Mouse (Mus musculus) embryonic fibroblast, embryonic 13.5 days (primary cell): ENCODE data around the gene Pptc7.

Experiments used
- CTCF ChIP-seq: IDR thresholded peaks from 2 replicates; pipeline ENCODE4 v1.5.1; 2011; ENCODE audit warnings: mild to moderate bottlenecking, control low read depth, low read length, moderate library complexity, borderline replicate concordance; ENCODE audit not compliant: insufficient read depth
- POLR2A ChIP-seq: IDR thresholded peaks from 2 replicates; pipeline ENCODE4 v1.6.1; 2011; ENCODE audit warnings: low read depth, mild to moderate bottlenecking, control low read depth, low read length, moderate library complexity

DNA sequence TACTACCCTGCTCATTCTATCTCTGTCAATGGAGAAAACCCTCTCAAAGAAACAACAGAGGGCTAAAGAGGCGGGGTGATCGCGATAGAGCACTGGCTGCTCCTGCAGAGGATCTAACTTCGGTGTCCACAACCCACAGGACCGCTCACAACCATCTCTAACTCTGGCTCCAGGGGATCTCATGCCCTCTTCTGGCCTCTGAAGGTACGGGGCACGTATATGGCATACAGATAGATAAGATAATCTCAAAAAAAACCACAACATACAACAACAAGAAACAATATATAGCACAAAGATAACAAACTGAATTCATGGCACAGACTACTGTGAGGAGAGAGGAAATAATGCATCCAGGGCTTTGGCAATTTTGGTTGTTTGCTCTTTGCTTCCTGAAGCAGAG is 22.1 kb upstream of the Pptc7 start:
- TF ChIP-seq CTCF (no peak), POLR2A (no peak)
